Mouse (Mus musculus): ENCODE data around the gene Akap2.

Gene Akap2

DNA sequence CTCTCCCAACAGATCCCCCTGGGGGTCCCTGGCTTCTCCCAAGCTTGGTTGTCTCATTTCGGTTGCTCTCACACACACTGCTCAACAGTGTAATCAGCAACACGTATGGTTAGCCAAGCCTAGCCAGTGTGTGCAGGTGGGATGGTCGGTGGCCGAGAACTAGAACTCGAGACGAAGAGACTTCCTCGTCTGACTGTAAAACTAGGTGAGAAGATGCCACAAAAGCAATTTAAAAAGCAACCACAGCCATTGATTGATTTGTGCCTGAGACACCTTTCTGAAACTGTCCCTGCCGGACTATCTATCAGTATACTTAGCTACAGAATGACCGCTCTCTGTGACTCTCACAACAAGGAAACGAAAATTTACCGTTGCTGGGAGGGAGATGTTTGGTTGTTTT lies 37.6 kb downstream of the Akap2 start:
- DNase-seq (ENCODE audit: extremely low read depth, low read depth): no peak

DNA sequence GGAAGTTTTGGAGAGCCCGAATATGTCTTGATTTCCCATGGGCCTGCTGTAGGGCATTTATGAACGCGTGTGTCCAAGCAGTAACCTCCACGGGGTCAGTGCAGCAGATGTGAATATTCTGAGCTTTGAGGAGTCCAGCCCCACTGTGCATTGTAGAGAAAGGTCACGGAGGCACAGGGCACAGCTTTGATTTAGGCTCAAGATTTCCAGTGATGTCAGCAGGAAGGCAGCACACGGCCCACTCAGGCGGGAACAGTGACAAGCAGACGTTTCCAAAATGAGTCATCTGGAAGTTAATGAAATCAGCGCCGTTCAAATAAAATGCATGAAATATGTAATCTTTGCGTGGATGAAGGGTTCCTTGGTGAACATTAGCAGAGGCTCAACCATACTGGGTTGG lies 40.5 kb downstream of the Akap2 start:
- DNase-seq (ENCODE audit: extremely low read depth, low read depth): no peak

DNA sequence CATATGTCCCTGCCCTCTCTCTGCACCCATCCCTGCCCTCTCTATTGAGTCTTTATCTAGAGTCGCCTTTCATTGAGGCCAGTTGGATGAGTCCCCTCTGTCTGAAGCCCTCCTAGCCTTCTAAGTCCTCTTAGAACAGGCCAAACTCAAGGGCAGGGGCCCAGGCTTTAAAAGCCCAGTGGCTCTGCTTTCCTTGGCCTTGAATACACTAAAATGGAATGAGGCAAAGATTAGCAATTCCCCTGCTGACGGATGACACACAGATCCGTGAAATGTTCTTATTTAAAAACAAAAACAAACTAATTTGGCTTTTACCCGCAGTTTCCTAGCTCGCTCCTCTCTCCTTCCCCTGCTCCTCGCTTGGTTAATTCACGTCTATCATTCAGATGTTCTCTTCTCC lies 45.0 kb downstream of the Akap2 start:
- no peak for DNase-seq (ENCODE audit: extremely low read depth, low read depth)

DNA sequence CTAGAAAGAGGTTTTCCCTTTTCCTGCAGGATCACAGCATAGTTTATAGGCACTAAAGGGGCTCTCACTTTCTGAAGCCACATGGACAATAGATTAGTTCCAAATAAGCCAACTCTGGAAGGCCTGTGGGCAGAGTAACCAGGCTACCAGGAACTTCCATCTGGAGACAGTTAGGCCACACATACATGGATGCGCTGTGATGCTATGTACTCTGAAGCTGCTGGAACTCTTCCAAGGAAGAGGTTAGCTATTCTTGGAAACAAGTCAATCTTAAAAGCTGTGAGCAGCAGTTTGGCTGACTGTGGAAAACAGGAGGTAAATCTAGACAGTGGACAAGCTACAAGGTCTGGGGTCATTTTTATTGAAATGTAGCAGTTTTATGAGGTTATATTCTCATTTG lies 46.9 kb downstream of the Akap2 start:
- no peak for DNase-seq (ENCODE audit: extremely low read depth, low read depth)

DNA sequence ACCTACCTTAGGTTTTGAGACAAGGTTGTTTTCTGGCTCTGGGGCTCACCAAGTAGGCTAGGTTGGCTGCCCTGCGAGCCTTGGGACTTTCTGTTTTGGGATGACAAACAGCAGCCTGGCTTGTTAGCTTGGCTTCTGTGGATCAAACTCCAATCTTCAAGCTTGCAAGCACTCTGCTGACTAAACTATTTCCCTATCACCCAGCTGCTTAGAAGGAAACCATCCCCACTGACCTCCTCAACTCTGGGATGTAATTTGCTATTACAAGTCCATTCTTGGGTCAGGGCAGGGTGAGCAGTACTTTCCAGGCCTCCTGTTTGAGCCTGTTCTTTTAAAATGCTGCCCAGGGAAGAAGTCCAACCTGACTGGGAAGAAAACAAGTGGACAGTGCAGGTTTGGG lies 47.5 kb downstream of the Akap2 start:
- no peak for DNase-seq (ENCODE audit: extremely low read depth, low read depth)

DNA sequence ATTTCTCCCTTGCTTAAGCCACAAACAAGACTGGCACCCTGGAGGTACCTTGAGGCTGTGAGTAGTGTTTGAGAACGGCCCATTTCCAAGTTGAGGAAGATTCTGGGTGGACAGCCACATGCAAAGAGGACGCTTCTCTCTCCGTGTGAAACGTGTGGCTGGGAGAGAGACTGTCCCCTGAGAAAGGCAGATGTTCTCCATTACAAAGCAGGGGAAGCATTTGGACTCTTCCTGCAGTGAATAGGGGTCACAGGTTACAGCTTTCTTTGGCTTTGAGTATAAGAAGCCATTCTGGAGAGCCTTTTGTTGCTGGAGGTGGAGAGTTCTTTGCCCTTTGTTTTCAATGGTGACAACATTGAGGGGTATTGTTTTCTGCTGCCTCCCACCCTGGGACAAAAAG lies 48.3 kb downstream of the Akap2 start:
- no peak for DNase-seq (ENCODE audit: extremely low read depth, low read depth)

DNA sequence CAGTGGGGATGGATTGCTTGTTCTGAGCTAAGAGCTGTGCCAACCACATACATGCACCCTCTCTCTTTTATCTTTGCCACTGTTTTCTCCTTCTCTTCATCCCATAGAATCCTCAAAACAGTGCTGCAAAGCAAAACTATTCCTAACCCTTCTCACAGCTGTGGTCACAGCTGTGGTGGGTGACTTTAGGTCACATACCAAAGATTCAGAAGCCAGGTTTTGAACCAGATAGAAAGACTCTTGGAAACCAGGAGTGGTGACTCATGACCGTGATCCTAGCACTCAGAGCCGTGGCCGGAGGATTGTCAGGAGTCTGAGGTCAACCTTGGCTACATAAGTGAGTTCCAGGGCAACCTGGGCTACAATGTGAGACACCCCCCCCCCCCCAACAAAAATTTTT lies 51.5 kb downstream of the Akap2 start:
- DNase-seq (ENCODE audit: extremely low read depth, low read depth): no peak

DNA sequence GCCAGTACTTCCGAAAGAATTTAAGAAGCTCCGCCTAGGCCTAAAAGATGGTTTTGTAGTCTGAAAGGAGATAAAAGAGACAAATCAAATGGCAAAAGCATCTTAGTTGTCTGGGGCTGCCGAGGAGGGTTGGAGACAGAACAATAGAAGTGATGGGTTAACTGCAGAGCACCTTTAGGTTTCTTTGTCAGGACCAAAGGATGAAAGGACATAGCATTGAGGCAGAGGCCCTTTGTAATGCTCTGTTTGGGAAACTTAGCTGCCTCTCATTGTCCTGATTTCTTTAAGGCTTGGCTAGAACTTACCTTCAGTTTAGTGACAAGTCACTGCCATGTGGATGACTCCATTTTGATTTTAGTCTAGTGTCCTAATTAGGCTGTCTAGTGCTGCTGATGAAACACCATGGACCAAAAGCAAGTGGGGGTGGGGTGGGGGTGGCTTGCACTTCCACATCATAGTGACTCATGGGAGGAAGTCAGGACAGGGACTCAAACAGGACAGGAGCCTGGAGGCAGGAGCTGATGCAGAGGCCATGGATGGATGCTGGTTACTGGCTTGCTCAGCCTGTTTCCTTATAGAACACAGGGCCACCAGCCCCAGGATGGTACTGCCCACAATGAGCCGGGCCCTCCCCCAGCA lies 52.8 kb downstream of the Akap2 start:
- DNase-seq (ENCODE audit: extremely low read depth, low read depth): no peak

DNA sequence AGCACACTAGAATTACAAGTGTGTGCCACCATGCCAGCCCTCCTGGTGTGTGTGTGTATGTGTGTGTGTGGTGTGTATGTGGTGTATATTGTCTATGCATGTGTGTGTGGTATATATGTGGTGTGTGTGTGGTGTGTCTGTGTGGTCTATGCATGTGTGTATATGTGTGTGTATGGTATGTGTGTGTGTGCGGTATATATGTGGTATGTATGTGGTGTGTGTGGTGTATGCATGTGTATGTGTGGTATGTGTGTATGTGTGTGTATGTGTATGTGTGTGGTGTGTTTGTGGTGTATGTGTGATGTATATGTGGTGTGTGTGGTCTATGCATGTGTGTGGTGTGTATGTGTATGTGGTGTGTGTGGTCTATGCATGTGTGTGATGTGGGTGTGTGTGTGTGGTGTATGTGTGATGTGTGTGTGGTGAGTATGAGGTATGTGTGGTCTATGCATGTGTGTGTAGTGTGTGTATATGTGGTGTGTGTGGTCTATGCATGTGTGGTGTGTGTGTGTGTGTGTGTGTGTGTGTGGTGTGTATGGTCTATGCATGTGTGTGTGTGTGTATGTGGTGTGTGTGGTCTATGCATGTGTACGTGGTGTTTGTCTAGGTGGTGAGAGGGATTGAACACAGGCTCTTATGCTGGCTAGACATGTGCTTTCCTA lies 54.2 kb downstream of the Akap2 start:
- DNase-seq (ENCODE audit: extremely low read depth, low read depth): no peak

DNA sequence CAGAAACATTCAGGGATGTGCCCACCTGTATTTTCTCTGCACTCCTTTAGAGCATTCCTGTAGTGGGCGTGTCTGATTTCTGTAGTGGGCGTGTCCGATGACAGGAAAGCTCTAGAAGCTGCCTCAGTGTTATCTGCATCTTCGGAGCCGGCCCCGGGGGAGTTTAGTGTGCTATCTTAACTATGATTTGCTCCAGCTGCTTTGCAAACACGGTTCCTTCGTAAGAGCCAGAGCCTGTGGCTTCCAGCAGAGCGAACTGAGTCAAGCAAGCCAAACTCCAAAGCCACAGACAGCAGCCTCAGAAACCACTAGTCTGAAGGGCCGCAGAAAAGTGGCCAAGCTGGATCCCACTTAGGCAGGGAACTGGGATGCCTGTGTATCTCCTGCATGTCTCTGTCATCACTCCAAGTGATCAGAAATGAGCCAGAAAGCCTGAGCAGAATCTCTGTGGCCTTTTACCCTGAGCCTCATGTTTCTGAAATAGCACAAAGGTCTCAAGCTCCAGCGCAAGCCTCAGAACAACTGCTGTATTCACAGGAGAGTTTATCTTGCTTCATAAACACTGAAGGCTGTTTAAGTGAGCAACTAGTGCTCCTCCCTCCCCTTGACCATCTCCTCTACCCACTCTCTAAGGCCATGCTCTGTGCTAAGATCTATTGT lies 55.5 kb downstream of the Akap2 start:
- peak; percentile 27 for DNase-seq (ENCODE audit: extremely low read depth, low read depth)

DNA sequence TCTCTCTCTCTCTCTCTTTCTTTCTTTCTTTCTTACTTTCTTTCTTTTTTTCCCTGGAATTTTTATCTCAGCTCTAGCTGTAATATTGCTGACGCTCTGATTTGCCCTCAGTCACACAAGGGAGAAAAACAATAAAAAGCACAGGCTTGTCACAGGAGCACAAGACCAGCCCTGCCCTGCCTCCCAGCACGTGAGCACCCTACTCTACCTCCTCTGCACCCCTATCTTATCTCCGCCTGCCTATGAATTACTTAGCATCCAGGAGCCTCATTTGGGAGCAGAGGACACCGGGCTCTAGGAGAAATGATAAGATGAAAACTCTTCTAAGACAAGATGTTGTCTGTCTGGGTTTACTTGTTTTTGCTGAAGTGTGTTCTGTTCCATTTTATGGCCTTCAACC lies 57.1 kb downstream of the Akap2 start:
- DNase-seq (ENCODE audit: extremely low read depth, low read depth): no peak

DNA sequence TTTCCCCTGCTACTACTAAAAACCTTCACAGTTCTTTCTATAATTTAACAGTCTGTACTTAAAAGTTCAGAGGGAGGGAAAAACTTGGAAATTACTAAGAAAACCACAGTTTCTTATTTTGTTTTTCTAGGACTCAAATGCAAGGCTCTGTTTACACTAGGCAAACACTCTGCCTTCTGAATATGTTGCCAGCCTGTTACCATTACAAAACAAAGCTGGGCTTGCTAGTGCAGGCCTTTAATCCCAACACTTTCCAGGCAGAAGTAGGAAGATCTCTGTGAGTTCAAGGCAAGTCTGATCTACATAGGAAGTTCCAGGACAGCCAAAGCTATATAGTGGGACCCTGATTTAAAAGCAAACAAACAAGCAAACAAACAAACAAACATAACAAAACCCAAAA lies 58.1 kb downstream of the Akap2 start:
- no peak for DNase-seq (ENCODE audit: extremely low read depth, low read depth)

DNA sequence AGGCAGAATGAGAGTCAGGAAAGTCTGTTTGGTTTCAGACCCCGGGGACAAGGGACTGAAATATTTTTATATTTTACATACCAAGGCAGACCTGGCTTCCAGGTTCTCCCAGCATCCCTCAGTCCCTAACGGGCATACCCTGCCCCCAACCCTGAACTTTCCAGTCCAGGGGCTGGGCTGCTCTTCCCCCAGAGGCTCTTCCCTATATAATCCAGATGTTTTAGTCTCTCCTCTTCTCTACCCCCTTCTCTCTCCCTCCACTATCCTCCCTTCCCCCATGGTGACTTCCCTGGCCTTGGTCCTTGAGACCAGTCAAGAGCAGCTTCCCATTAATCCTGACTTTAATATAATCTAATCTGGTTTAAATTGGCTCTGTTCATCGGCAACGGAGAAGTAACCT lies 62.9 kb downstream of the Akap2 start:
- DNase-seq (ENCODE audit: extremely low read depth, low read depth): no peak

DNA sequence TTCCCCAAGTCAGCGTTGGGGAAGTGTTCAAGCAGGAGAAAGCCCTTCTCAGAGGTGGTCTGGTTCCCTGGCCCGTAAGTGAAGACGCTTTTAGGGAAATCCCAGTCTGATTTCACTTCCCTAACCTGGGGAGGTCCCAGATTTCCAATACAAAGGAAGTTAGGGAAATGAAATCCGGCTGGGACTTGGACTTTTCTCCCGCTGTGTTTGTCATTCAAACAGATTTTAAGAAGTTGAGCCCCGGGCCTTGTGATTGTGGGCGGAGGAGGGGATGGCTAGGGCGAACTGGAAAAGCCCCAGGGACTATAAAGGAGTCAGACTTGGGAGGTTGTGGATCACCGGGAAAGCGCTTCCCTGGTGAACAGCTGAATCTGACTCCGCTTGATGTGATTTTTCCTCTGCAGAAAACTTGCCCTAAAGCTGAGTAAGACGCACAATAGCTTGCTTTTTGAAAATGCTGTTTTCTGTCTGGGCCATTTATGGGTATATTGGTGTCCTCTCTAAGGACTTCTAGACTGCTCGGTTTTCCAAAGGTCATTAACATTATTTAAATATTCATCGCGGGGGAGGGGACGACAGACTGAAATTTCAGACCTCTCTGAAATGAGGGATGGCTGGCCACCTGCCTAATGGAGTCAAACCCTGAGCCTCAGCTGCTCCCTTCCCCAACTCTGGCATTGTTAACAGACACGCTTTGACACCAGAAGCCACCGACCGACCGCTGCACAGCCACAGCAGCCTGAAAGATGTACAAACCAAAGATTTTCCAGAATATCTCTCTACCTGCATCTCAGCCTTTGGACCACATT lies 63.6 kb downstream of the Akap2 start:
- DNase-seq (ENCODE audit: extremely low read depth, low read depth): no peak

DNA sequence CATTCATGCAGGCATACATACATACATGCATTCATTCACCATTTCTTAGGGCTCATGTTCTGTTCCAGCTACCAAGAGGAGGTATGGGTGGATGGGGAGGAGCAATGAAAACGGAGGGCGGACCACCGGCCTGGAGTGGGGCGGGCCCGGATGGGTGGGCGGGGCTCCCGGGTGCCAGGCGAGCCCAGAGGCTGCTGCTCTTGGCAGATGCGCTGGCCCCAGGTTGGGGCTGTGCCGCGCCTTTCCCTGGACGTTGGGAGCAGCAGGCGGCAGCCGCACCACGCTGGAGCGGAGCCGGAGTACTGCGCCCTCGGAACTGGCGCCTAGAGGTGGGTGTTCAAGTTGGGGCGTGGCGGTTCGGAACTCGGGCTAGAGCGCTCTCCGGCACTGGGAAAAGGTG lies 64.5 kb downstream of the Akap2 start:
- DNase-seq (ENCODE audit: extremely low read depth, low read depth): peak; percentile 47

DNA sequence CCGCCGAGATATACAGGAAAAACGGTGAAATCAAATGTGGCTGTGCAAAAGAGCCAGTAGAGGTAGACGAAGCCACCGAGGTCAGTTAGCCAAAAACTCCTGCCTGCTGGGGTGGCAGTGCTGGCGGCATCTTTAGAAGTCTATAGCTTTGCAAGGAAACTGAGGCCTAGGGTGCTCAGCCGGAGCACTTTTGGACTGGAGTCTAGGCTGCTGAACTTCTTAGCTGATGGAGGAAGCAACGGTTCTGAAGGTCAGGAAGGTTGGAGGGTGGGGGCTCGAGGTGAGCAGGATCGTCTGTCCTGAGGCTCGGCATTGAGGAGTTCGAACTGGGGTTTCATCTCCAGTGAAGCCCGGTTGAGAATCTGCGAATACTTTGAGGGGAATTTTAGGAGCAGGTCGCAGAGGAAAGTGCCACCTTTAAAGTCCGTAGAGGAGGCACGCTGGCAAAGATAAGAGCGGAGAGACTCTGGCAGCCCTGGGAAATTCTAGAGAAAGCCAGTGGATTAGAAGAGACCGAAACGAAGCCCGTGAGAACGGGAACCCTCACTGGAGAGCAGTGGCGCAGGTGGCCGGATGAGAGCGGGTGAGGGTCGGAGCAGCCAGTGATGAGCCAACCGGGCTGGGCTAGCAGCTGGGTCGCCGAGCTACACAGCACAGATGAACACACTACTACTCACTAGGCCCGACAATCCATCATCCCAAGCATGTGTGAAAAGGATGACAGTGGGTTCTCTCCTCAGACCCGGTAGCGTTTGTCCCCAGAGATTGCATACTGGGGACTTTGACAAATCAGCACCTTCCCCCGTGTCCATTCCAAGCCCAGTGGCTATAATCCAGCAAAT lies 65.3 kb downstream of the Akap2 start:
- no peak for DNase-seq (ENCODE audit: extremely low read depth, low read depth)

DNA sequence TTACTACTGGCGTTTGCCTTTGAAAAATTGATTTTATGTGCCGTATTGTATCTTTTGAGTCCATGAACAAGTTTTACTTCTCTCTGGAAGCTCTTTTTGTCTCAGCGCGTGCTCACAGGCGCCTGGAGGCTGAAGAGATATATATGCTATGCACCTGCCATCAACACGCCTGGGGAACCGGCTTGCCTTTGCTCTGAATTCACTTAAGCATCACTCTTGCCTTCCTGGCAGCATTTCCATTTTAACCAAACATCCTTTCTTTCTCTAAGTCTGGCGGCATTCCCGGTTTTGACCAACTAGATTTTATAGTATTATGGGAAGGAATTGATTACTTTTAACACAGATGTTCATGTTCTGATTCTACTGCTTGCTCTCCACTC lies 65.9 kb downstream of the Akap2 start:
- no peak for DNase-seq (ENCODE audit: extremely low read depth, low read depth)

DNA sequence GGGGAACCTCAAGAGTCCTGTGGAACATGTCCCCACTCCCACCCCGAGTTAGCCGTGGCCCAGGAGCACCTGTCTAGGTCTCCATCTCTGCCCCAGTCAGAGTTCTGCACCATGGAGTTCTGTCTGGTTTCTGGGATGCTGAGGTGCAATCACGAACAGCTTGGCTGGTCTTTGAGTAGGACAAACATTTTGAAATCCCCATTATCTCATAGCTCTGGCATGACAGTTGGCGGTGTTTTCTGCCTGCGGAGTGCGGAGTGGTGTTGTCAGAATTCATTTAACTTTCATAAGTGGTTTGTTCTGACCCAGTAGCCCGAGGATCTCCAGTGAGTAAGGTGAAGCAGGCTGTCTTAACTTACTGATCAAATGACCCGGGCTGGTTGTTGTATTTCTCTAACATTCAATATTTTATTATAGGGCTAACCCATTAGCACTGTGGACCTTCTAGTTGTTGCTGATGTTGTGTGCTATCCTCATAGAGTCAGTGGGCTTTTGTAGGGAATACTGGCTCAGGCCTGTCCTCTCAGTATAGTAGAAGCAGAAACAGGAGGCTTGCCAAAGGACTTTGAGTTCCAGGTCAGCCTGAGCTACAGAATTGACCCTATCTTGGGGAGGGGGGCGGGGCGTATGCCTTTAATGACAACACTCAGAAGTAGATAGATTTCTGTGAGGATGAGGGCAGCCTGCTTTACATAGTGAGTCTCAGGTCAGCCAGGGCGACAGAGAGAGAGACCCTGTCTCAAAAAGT lies 66.6 kb downstream of the Akap2 start:
- DNase-seq (ENCODE audit: extremely low read depth, low read depth): no peak

DNA sequence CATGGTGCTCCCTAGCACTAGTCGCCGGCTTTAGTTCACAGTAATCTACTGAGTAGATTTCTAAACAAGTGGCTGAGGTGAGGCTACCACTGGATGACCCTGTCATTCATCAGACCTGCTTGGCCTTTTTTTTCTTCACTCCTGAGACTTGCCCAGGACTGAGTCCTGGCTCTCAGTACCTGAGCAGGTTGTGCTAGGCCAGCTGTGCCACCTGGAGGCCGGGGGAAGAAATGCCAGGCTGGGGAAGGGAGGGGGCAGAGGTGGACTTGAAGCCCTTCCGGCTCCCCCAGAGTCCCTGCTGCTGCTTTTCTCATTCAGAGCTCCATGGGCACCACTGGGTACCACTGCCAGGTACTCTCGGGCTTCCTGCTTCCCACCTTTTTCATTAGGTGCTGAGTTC lies 71.3 kb downstream of the Akap2 start:
- no peak for DNase-seq (ENCODE audit: extremely low read depth, low read depth)

DNA sequence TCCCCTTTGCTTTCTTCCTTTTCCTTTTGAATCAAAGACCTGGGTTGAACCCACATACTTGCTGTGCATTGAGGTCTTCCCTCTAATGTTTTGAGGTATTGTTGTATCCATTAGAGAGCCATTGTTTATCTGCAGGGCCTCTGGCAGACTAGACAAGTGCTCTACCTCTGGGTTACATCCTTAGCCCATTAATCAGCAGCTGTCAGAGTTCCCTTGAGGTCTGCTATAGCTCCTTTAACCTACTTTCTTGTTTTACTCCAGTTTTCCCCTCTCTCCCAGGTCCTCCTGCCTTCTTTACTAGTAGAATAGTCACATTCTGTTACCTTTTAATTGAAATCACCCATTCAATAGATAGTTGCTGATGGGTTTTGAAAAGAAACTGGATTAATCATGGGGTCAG lies 71.7 kb downstream of the Akap2 start:
- DNase-seq (ENCODE audit: extremely low read depth, low read depth): no peak

DNA sequence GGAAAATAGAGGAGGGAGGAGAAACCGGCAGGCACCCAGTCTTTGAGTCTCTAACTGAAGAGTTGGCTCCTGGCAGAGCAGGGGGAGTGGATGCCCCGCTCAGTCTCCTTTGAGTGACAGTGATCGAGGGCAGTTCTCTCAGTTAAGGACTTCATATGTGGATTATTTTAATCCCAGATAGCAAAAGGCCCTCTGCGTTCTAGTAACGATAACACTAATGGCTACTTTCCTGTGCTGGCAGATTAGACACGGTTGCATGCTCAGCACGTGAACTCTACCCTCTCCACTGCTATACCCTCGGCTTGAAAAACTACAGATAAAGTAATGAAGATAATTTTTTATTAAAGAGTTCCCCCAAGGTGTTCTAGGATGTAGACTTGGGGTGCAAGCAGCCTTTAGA lies 76.5 kb downstream of the Akap2 start:
- peak; percentile 32 for DNase-seq (ENCODE audit: extremely low read depth, low read depth)

Data from MEL-GATA-1-ER (cell line).